Mouse (Mus musculus): Measurements from ENCODE around the gene Fam168a.
"Not testable (repeated sequence)": the region's sequence is repeated elsewhere in the genome, so short reads cannot be mapped to it uniquely, and the experiment has no call there.

Gene Fam168a

GRCm38 (mm10) chr7:100841608-100842007 is 135.2 kb downstream of the Fam168a start:
- no peak for DNase-seq (ENCODE audit: low spot score in 2 of 2)

GRCm38 (mm10) chr7:100842175-100842574 is 135.7 kb downstream of the Fam168a start:
- DNase-seq (ENCODE audit: low spot score in 2 of 2) = no peak

GRCm38 (mm10) chr7:100843866-100844265 is 137.4 kb downstream of the Fam168a start:
- no peak for DNase-seq (ENCODE audit: low spot score in 2 of 2)

GRCm38 (mm10) chr7:100844385-100845025 is 138.1 kb downstream of the Fam168a start:
- no peak for DNase-seq (ENCODE audit: low spot score in 2 of 2)

GRCm38 (mm10) chr7:100845026-100845400 is 138.6 kb downstream of the Fam168a start:
- no peak for DNase-seq (ENCODE audit: low spot score in 2 of 2)

- DNase-seq (ENCODE audit: low spot score in 2 of 2) = no peak
Measured at GRCm38 (mm10) chr7:100845412-100845811, 139.0 kb downstream of the Fam168a start.

GRCm38 (mm10) chr7:100846033-100846432 is 139.6 kb downstream of the Fam168a start:
- not testable (repeated sequence) for DNase-seq (ENCODE audit: low spot score in 2 of 2)

- no peak for DNase-seq (ENCODE audit: low spot score in 2 of 2)
Measured at GRCm38 (mm10) chr7:100847131-100847530, 140.7 kb downstream of the Fam168a start.

GRCm38 (mm10) chr7:100848744-100849143 is 142.3 kb downstream of the Fam168a start:
- peak; percentile 74 to 82 for DNase-seq (ENCODE audit: low spot score in 2 of 2)

- no peak for DNase-seq (ENCODE audit: low spot score in 2 of 2)
Measured at GRCm38 (mm10) chr7:100849508-100849907, 143.1 kb downstream of the Fam168a start.

GRCm38 (mm10) chr7:100851481-100852356 is 145.3 kb downstream of the Fam168a start:
- DNase-seq (ENCODE audit: low spot score in 2 of 2) = no peak

GRCm38 (mm10) chr7:100853396-100853795 is 147.0 kb downstream of the Fam168a start:
- DNase-seq (ENCODE audit: low spot score in 2 of 2) = no peak

- no peak for DNase-seq (ENCODE audit: low spot score in 2 of 2)
Measured at GRCm38 (mm10) chr7:100854137-100854814, 147.8 kb downstream of the Fam168a start.

GRCm38 (mm10) chr7:100854861-100855260 is 148.4 kb downstream of the Fam168a start:
- no peak for DNase-seq (ENCODE audit: low spot score in 2 of 2)

- DNase-seq (ENCODE audit: low spot score in 2 of 2) = no peak
Measured at GRCm38 (mm10) chr7:100855300-100855699, 148.9 kb downstream of the Fam168a start.

- DNase-seq (ENCODE audit: low spot score in 2 of 2) = no peak
Measured at GRCm38 (mm10) chr7:100855795-100856573, 149.5 kb downstream of the Fam168a start.

GRCm38 (mm10) chr7:100860450-100860849 is 154.0 kb downstream of the Fam168a start:
- DNase-seq (ENCODE audit: low spot score in 2 of 2) = no peak

- DNase-seq (ENCODE audit: low spot score in 2 of 2) = no peak
Measured at GRCm38 (mm10) chr7:100861209-100861608, 154.8 kb downstream of the Fam168a start.

GRCm38 (mm10) chr7:100862353-100862752 is 155.9 kb downstream of the Fam168a start:
- DNase-seq (ENCODE audit: low spot score in 2 of 2) = no peak

GRCm38 (mm10) chr7:100862828-100863638 is 156.6 kb downstream of the Fam168a start, which contains the start of gene Relt:
Gene Relt (minus strand): TSS chr7:100863446.
- DNase-seq (ENCODE audit: low spot score in 2 of 2) = peak; percentile 76 to 78

GRCm38 (mm10) chr7:100866675-100867074 is 160.2 kb downstream of the Fam168a start:
- DNase-seq (ENCODE audit: low spot score in 2 of 2) = peak; percentile 62 to 72

All from right cerebral cortex, postnatal 36 days (tissue).